ENCODE assay signal across 11 mouse cellular contexts in genomic region chr6:97820505-97820904, GRCm38 (mm10). TPM values are rescaled to one million over a fixed set of nuclear protein-coding genes. Genes with fewer than 3 reads are reported as not detected.
DNase-seq lines count a peak whose midpoint lies in the region; ATAC-seq and TF ChIP-seq lines count a peak whose summit lies in the region.
"Had no signal": no experiment of that assay in that cellular context is flagged by ENCODE, and none has a peak within 500 bp of the region (broad histone marks: within the 10 kb centered on the region; RNA-seq: fewer than 3 reads in every experiment).

No protein-coding gene starts in this region.

- H3K27ac ChIP-seq in gastrocnemius, adult 2 months: peak overlapping the region; percentile 80
- H3K27ac ChIP-seq in limb, embryonic 11.5 days (replicated peaks; ENCODE audit: low read depth, low read length): no peak overlapping the region
- H3K27ac ChIP-seq: stomach, embryonic 15.5 days had no signal

- H3K36me3 ChIP-seq in limb, embryonic 11.5 days (ENCODE audit: control insufficient read depth, insufficient read depth, low read length): no peaks in the 10 kb centered on the region
- H3K36me3 ChIP-seq: stomach, embryonic 15.5 days had no signal

- no peak for TF ChIP-seq CTCF in gastrocnemius, adult 2 months (IDR thresholded peaks at IDR 0.05)

- WGBS in limb, embryonic 11.5 days: 56% methylated on average over 8 of the region's 8 CpGs

- H3K9me3 ChIP-seq in limb, embryonic 11.5 days (ENCODE audit: control insufficient read depth, low read length): no peaks in the 10 kb centered on the region
- H3K9me3 ChIP-seq: stomach, embryonic 15.5 days had no signal

- intact Hi-C loops in gastrocnemius, adult 2 months (cut with DNase I): no loop called here

- no peaks in the 10 kb centered on the region for H3K4me1 ChIP-seq in limb, embryonic 11.5 days (ENCODE audit: control insufficient read depth, insufficient read depth, low read length)
- H3K4me1 ChIP-seq: stomach, embryonic 15.5 days had no signal

- H3K4me3 ChIP-seq in gastrocnemius, adult 2 months: no peak overlapping the region
- H3K4me3 ChIP-seq in limb, embryonic 11.5 days (ENCODE audit: low read depth, low read length): no peak overlapping the region
- H3K4me3 ChIP-seq: stomach, embryonic 15.5 days had no signal

- H3K27me3 ChIP-seq in limb, embryonic 11.5 days (ENCODE audit: control insufficient read depth, insufficient read depth, low read length): no peaks in the 10 kb centered on the region
- H3K27me3 ChIP-seq: stomach, embryonic 15.5 days had no signal

- H3K9ac ChIP-seq in limb, embryonic 11.5 days (ENCODE audit: low read length): no peak overlapping the region
- H3K9ac ChIP-seq: stomach, embryonic 15.5 days had no signal

- H3K4me2 ChIP-seq in limb, embryonic 11.5 days (ENCODE audit: low read depth, severe bottlenecking): no peak overlapping the region
- H3K4me2 ChIP-seq: stomach, embryonic 15.5 days had no signal

- ATAC-seq in limb, embryonic 11.5 days (ENCODE audit: insufficient number of reproducible peaks, low FRiP score, low TSS enrichment, low read depth): 0 out of 2 replicates have a peak, but pooled peaks have one; percentile 39
- no peak for ATAC-seq in activated CD4-positive, CD25-positive, alpha-beta regulatory T cell, adult 4 months

- DNase-seq in gastrocnemius, adult 2 months: peak; percentile 69
- DNase-seq in gastrocnemius, postnatal 10 days: no peak
- DNase-seq in urinary bladder, postnatal 14 days (ENCODE audit: low spot score): peak; percentile 20
- DNase-seq in urinary bladder, postnatal 4 days (ENCODE audit: low spot score in 2 of 2): no peak
- DNase-seq in limb, embryonic 11.5 days (ENCODE audit: low spot score): peak; percentile 23
- DNase-seq in neural tube, embryonic 10.5 days (ENCODE audit: extremely low spot score, low spot score): no peak
- DNase-seq in right cerebral cortex, postnatal 25 days: no peak
- DNase-seq: B cell, adult 2 months; cerebellum, adult 18-20 months had no signal

RNA-seq across cellular contexts. Expression of gene Mitf, which starts 13.7 kb away (rescaled TPM):
- 10 to 100 TPM; 14.4 to 21.6 TPM for total RNA-seq in gastrocnemius, adult 2 months (2021)
- 1 to 10 TPM; 5.4 to 5.8 TPM for total RNA-seq in gastrocnemius, postnatal 10 days (2021)
- 0.87 and 1.1 TPM in 2 replicates for polyA plus RNA-seq in limb, embryonic 11.5 days (2014; fragmentation: Nextera tagmentation; extraction: Ambion mirVana)
- polyA plus RNA-seq in activated CD4-positive, CD25-positive, alpha-beta regulatory T cell, adult 4 months (2017; shearing (Covaris generic)): under 1 TPM; 0.40 to 0.78 TPM

Comparison
In these comparisons a context has a peak if more than half of its experiments do, and no peak if none do; other contexts are left out.
1. DNase-seq: peak in gastrocnemius, adult 2 months (single experiment), urinary bladder, postnatal 14 days (single experiment) and limb, embryonic 11.5 days (single experiment); none in gastrocnemius, postnatal 10 days (single experiment), urinary bladder, postnatal 4 days (0 of 2), neural tube, embryonic 10.5 days (single experiment) and right cerebral cortex, postnatal 25 days (single experiment).